Mouse (Mus musculus): ENCODE measurements around the gene Kcnh8.

Kcnh8 gene

DNA sequence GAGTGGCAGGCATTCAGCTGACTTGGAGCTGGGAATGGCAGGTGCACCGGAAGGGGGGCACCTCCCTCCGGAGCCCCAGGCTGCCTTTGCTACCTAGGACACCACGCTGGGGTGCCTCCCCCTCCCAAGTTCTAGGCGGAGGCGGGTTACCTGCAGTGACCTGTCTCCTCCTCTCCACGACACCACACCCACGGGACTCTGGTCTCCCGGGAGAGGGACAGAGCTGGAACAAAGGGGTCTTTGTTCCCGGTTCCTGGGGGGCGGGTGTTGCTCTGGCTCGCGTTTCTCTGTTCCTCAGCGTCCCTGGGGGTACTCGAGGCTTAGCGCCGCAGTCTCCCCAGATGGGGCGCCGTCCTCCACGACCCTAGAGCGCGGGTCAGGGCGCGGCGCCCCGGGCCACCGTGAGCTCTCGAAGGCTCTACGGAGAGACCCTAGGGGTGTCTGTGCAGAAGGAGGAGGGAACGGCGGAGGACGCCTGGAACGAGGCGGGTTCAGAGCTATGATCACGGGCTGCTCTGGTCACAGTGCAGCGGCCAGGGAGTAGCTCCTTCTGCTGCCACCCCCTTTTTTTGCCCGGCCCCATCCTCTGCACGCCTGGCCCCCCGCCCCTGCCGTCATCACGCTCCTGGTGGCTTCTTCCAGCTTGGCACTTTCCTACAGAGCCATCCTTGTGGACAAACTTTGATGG lies at the start of gene Kcnh8:
Gene Kcnh8, plus strand, starts transcription at position 617 of the 688 bp plus-strand sequence.
- no peak for DNase-seq (ENCODE audit: low read depth, low spot score)

DNA sequence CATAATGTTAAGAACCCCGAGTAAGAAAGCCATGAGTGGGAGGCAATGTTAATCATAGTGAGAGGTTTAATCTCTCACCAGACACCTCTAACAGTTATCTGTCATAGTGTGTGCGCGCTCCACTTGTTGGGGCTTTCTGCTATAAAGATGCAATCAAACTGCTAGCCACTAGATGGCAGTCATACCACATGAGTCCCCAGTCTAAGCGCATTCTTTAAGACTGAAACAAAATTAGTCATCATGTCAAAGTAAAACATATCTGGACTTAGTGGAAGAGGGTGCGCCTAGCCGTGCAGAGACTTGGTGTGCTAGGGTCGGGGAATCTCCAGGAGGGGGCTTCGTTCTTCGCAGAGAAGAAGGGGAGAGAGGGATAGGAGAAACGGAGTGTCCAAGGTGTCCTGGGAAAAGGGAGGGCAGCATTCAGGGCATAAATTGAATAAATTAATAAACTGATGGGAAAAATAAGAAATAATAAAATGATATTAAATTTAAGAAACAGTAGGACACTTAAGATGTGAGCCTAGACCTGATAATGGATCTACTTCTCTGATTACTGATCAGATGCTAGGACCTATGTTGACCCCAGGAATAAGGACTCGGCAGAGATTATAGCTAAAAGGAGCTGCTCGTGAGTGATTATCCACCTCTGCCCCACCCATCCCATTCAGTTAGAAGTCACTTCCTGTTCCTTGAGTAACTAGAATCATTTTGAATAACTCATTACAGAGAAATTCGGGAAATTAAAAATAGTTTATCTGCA lies 42.4 kb upstream of the Kcnh8 start:
- peak; percentile 34 for DNase-seq (ENCODE audit: low read depth, low spot score)

DNA sequence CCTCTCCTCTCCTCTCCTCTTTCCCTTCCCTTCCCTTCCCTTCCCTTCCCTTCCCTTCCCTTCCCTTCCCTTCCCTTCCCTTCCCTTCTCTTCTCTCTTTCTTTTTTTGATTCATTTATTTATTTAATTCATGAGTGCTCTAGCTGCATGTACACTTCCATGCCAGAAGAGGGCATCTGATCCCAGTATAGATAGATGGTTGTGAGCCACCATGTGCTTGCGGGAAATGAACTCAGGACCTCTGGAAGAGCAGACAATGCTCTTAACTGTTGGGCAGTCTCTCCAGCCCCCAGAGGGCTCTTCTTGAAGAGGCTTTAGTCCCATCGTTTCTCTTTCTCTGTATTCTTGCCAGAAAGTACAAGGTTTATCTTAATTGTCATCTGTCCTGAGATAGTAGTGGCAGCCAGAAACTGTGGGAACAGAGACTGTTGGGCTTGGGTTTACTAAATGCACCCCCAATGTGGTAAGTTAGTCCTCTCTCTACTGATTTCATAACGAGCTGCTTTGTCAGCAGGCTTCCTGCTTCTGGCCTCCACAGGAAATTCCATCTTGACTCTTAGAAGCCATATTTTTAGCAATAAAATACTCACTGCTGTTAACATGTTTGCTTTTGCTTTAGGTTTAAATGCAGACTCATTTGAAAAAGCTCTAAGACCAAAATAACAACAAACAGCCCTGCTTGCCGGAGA lies 36.9 kb upstream of the Kcnh8 start:
- no peak for DNase-seq (ENCODE audit: low read depth, low spot score)

DNA sequence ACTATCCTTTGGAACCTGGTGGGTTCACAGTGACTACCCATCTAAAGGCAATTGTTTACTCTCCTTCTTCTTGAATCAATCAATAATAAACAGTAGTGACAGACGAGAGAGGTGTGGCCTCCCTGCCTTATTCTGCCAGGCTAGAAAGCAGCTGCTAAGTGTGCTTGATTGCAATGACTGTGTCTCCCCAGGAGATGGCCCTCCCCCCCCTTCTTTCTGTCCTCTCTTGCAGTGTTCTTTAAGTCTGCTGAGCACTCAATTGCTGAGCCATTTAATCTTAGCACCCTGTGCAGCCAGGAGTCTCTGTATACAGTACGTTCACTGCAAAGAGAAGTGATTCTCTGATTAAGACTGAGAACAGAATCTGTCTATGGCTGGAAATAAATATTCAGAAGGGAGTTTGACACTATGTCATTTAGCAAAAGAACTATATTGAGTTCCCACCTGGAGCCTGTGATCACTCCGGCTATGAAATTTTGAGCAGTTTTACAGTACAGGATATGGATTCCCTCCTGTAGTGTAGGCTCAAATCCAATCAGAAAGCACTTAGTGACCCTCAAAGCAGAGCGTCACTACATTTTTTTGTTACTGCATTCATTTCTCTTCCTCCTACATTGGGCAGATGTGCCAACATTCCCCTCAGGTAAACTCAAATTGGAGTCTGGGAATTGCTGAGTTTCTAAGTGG lies 32.8 kb upstream of the Kcnh8 start:
- no peak for DNase-seq (ENCODE audit: low read depth, low spot score)

DNA sequence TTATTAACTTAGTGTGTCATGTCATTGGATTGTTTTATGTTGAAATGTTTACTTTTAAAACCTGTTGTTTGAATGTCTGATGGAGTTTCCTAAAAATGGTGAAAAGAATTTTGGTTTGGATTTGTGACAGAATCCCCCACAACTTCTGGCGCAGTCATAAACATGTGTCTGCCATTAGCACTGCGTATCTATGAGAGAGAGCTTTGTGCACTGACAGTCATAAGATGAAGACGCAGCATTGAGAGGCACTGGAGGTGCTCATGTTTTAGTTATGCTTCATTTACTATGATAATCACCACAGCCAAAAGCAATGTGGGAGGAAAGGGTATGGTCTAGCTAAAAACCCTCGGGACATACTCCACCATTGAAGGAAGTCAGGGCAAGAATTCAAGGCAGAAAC lies 30.3 kb upstream of the Kcnh8 start:
- no peak for DNase-seq (ENCODE audit: low read depth, low spot score)

DNA sequence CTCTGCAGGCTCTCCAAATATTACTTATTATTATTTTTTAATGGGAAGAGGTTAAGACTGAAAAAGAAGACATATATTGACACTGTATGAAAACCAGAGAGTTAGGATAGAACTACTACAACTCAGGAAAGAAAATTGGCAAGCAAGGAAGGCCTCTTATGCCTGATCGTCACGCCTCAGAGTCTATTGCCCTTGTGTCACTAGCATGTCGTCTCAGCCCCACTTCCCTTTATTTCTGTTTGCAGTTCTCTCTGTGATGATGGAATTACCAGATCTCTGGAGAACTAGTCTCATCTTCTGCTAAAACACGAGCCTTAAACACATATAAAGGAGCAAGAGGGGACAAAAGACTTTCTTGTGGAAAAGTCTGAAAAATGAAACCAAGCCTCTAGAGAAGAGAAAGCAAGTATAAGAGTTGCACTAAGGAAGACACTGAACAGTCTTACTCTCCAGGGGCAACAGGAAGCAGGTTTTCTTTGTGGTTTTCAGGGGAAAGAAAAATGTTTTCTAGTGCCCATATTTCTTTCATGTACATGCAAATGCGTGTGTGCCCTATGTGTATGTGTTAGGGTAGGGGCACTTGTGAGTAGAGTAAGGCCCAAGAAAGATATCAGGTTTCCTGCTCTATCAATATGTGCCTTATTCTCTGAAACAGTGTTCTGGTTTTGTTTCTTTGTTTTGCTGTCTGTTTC lies 10.9 kb upstream of the Kcnh8 start:
- DNase-seq (ENCODE audit: low read depth, low spot score): no peak

DNA sequence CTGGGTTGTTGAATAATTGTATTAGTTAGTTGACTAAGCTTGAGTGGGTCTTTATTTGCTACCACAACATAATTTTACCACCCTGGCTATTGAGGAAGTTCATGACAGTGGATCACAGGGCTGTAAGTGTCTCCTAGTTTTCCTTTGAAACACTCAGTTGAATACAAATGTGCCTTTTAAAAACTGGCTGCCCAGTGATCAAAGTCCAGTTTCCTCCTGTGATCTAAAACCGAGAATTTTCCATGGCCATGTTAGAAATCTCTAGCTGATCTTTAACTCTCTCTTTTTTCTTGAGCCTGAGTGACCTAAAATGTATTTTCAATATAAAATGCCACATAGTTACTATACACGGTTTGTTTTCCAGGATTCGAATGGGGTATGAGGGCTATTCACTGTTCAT lies 3.4 kb upstream of the Kcnh8 start:
- DNase-seq (ENCODE audit: low read depth, low spot score): no peak

DNA sequence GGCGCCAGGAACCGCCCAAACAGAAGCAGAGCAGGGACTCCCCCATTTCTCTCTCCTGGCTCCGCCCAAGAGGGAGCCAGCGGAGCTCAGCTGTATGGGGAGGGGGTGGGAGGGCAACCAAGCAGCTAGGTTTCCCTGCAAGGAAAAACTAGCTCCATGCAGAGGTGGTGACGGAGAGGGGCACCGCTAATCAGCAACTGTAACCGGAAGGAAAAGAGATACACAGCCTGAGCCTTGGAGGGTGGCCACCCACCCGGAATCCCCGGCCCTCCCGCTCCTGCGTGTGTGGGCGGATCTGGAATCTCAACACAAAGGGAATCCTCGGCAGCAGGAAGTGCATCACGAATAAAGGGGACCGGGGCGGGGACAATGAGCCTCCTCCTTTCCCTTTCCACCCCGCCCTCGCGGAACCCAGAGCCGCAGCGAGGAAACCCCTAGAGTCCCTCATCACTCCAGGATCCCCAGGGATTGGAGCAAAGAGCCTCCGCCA lies 1.6 kb upstream of the Kcnh8 start:
- DNase-seq (ENCODE audit: low read depth, low spot score): peak; percentile 51

DNA sequence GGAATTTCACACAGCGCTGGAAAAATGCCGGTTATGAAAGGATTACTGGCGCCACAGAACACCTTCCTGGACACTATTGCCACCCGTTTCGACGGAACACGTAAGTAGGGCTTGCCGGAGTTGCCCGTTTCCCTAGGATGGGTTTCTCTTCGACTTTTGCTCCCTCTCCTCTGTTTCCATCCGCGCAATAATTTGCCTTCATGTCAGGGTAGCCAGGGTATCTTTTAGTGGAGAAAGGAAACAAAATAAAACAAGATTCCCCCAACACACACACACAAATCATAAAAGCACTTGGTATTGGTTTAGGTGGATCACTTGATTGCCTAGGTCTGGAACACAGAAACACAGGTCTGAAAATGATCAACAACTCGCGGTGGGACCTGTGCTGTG lies 267 bp downstream of the Kcnh8 start:
- no peak for DNase-seq (ENCODE audit: low read depth, low spot score)

DNA sequence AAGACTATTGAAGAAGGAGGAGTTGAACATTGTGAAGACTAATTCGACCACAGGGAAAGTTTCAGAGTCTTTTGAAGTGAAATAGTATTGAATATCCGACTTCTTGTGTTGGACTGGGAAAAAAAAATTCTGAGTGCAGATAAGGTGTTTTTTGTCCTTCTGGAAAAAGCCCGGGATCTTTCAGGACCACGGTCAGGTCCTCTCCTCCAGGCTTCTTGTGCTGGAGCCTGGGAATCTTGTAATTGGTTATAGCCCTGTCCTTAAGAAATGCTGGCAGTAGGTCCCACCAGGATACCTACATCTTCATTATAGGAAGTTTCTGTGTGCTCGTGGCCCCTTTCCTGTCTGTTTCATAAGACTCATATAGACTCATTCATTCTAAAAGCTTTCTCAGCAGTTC lies 902 bp downstream of the Kcnh8 start:
- no peak for DNase-seq (ENCODE audit: low read depth, low spot score)

DNA sequence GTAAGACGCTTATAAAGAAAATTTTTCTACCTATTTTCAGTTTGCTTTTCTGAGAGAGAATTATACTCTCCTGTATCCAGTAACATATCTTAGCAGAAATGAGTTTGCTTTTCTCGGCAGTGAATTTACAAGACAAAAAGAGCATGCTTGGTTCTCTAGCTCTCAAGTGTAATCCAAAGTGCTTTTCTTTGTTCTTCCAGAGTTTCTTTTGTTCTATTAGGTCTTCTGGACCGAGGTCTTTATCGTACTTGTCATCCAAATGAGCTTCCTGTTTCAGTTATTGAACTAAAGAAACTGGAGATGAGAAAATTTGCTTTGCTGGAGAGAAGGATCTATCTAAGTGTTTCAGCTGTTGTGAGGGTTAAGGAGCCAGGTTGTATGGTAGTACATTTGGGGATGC lies 8.9 kb downstream of the Kcnh8 start:
- no peak for DNase-seq (ENCODE audit: low read depth, low spot score)

DNA sequence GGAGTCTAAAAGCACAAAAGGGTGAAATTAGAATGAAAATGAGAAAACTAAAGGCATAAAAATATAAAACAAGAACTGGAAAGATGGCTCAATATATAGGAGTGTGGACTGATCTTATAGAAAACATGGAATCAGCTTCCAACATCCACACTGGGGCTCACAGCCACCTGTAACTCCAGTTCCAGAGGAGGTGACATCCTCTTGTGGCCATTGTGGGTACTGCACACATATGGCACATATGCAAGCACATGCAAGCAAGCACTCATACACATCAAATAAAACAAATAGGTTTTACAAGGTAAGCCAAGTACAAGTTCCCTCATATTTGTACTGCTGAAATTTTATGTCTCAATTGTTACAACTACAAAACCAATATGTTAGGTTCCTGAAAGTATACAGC lies 46.7 kb downstream of the Kcnh8 start:
- DNase-seq (ENCODE audit: low read depth, low spot score): no peak

DNA sequence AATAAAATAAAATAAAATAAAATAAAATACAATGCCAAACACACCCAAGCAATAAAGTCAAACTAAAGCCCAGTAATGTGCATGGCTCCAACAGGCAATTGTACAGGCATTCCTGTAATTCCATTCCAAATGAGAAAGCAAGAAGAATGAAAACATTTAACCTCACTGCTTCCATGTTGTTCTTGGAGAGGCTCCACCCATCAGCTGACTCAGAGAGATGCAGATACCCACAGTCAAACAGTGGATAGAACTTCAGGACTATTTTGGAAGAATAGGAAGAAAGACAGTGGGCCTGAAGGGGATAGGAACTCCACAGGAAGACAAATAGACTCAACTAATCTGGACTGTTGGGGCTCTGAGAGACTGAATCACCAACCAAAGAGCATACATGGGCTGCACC lies 89.5 kb downstream of the Kcnh8 start:
- no peak for DNase-seq (ENCODE audit: low read depth, low spot score)

DNA sequence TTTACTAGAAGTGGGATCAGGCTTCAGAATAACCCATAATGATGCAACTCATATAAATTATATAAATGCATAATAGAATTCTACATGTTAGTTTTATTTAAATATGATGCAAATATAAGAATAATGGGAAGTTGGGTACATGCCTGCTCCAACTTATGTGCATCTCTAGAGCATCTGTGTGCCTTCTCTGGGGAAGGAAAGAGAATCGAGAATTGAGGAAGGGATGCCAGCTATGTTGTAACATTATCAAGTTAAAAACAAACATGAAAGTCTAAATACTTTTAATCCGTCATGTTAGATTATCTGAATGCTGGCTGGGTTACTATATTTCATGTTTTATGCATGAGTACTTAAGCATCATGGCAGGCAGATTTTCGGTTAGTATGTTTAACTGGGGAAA lies 99.4 kb downstream of the Kcnh8 start:
- DNase-seq (ENCODE audit: low read depth, low spot score): no peak

DNA sequence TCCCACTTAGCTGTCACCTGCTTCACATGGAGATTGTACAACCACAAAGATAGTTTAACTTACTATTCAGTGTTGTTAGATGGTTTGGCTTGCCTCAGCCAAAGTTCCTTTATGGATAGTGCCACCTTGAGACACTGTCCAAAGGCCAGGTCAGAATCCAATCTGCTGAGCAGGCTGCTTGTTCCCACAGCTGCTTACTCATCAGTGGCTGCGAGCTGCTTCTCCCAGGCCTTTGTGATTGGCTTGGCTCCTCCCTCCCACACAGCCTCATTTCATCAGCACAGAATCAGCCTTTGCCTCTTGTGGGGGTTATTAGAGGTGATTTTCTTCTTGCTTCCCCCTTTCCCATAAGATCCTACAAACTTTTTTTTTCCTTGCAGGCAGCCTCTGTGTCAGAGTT lies 109.8 kb downstream of the Kcnh8 start:
- DNase-seq (ENCODE audit: low read depth, low spot score): no peak

DNA sequence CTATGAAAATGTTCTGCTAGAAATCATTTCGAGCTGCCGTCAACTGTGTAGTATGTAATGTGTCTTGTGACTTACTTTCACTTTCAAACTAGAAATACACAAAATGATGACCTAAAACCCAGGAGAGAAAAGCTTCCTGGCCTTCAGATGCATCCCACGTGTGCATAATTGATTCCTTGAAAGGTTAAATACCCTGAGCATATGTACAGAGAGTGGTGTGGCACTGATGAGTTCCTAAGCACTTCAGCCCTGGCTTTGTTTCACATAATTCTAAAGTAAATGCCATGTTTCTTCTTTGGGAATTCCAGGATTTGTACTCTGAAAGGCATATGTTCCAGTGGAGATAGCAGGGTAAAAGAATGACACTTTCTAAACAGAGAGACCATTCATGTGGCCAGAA lies 119.7 kb downstream of the Kcnh8 start:
- DNase-seq (ENCODE audit: low read depth, low spot score): no peak

DNA sequence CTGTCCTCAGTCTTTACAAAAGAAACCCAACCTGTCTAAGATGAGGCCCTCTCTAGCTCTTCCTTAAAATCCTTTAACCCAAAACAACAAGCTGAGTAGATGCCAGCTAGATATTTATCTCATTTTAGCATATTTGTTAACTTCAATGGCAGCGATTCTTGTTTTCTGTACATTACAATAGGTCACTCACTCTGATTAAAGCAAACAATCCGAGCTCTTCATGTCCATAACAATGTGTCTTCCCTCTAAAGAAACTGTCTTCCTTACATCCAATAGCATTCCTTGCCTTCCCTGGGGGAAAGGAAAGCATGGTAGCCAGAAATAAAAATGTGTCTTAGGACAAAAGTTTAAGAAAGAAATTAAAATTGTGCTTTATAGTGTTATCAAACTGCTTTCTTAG lies 126.3 kb downstream of the Kcnh8 start:
- no peak for DNase-seq (ENCODE audit: low read depth, low spot score)

DNA sequence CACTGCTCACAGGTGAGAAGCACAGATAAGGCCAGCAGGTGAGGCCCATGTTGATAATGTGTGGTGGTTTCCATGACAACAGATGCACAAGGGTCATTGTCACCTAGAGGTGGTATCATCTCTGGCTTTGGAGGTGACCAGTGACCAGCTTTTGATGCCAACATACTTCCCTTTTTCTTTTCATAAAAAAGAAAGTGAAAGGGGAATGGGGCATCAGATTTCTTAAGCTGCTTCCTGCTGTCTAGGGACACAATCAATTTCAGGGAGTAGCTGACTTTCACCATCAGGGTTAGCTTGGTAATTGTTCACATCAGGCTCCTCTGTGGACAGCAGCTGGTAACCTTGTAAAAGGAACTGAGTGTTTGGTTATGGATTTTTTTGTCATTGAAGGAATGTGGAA lies 135.9 kb downstream of the Kcnh8 start:
- no peak for DNase-seq (ENCODE audit: low read depth, low spot score)

DNA sequence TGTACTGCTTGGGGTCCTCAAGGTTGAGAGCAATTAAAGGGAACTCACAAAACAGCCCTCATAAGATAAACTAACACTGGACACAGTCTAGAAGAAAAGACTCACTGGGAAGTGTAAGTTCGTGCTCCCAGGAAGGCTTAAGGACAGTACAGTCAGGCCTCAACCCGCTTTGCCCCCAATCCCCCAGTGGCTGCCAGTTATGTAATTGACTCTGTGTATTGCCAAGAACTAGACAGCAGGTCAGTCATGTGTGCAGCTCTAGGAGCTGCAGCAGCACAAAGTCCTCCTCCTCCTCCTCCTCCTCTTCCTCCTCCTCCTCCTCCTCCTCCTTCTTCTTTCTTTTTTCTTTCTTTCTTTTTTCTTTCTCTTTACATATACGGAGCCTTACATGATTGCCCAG lies 185.6 kb downstream of the Kcnh8 start:
- no peak for DNase-seq (ENCODE audit: low read depth, low spot score)

DNA sequence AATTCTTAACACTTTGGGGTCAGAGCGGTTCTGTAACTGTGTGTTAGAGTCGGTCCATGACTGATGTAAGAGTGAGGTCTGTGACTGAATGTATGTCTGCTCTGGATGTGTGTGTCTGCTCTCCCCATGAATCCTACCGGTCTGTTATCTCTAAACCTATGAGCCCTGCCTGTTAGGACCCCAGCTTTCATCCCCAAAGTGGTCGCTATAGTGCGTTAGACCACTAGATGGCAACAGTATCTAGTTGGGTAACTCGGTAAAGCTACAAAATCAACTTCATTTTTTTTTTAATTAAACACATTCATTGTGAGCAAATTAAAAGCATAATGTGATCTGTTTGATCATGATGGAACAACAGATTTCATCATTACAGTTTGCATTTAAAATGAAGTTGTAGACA lies 202.0 kb downstream of the Kcnh8 start:
- DNase-seq (ENCODE audit: low read depth, low spot score): no peak

DNA sequence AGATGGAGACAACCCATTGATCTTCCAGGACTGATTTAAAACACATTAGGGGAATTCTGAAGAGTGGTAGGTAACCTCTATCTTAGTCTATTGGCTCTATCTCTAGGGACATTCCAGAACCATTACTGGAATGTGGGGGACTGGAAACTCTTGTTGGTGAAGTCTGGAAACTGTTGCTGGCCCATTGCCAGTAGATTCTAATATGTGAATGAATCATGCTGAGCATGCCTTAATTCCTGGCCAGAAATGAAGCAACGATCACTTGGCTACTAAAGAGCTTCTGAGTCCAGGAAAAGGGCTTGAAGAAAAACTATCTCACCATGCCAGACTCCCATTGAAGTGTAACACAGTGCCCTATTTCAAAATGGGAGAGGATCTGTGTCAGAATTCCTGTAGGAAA lies 208.3 kb downstream of the Kcnh8 start:
- no peak for DNase-seq (ENCODE audit: low read depth, low spot score)

DNA sequence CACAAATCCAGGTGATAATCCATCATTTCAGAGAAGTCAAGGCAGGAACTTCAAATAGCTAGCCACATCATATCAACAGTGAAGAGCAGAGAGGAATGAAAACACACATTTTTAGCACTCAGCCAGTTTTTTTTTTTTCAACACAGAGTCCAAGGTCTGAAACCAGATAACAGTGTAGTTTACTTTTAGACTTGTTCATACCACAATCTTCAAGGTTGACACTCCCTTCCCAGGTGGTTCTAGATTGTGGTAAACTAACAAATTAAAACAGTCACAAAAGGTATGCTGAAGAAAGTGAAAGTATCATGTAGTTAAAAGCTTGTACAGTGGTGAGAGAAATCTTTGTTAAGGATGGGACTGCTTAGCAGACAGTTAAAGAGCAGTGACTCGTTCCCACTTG lies 216.5 kb downstream of the Kcnh8 start:
- DNase-seq (ENCODE audit: low read depth, low spot score): no peak

Measured in embryo, embryonic 11.5 days (tissue).